Mouse (Mus musculus) frontal cortex, adult 2 months (tissue): ENCODE measurements around the gene Aipl1. TPM values are rescaled to one million over a fixed set of nuclear protein-coding genes. Genes with fewer than 3 reads are reported as not detected.

Experiments used
- DNase-seq, 2 experiments: peaks; one replicate each; pipeline ENCODE4 v3.0.0; 2022; ENCODE audit warnings: low spot score in 1 of 2; ENCODE audit errors: extremely low spot score in 1 of 2
- polyA plus RNA-seq: library from polyadenylated mRNA; depleted of rRNA; stranded (reverse); fragments of >200 nt; gene quantifications from 2 replicates; pipeline ENCODE4 v1.2.3, GENCODE M21; 2012; rRNA removed

Aipl1 gene
- polyA plus RNA-seq, result 0.36 and 0.38 TPM in 2 replicates

GRCm38 (mm10) chr11:72037409-72037808 lies at the start of gene Aipl1:
Gene Aipl1, minus strand, starts transcription at chr11:72037509.
- no peak for DNase-seq

- DNase-seq, result peak; percentile 63 to 79
Measured at GRCm38 (mm10) chr11:72086251-72087046, 49.1 kb upstream of the Aipl1 start.

GRCm38 (mm10) chr11:72084337-72084736 lies 47.0 kb upstream of the Aipl1 start:
- peak in 1 of 2 experiments; percentile 58 for DNase-seq

GRCm38 (mm10) chr11:72082601-72083000 lies 45.3 kb upstream of the Aipl1 start:
- no peak for DNase-seq

- DNase-seq, result no peak
Measured at GRCm38 (mm10) chr11:72080461-72080860, 43.2 kb upstream of the Aipl1 start.

GRCm38 (mm10) chr11:72078647-72079046 lies 41.3 kb upstream of the Aipl1 start:
- no peak for DNase-seq

GRCm38 (mm10) chr11:72078056-72078455 lies 40.7 kb upstream of the Aipl1 start:
- no peak for DNase-seq

DNA sequence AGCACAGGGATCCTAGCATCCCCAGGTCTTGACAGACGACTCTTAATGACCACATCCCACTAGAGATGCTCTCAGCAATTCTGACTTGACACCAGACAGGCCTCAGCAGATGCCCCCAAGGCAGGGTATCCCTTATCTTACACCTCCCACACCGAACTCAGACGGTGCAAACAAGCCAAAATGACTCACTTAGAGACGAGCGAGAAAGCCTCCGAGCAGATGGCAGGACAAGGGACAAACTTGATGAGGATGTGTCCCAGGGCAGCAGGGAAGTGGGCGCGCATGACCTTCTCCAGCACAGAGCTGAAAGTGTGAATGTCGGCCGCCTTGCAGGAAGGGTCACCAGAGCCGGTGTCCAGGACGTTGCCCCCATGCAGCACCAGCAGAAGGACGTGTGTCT lies 36.9 kb upstream of the Aipl1 start:
- DNase-seq, result peak in 1 of 2 experiments; percentile 44

DNA sequence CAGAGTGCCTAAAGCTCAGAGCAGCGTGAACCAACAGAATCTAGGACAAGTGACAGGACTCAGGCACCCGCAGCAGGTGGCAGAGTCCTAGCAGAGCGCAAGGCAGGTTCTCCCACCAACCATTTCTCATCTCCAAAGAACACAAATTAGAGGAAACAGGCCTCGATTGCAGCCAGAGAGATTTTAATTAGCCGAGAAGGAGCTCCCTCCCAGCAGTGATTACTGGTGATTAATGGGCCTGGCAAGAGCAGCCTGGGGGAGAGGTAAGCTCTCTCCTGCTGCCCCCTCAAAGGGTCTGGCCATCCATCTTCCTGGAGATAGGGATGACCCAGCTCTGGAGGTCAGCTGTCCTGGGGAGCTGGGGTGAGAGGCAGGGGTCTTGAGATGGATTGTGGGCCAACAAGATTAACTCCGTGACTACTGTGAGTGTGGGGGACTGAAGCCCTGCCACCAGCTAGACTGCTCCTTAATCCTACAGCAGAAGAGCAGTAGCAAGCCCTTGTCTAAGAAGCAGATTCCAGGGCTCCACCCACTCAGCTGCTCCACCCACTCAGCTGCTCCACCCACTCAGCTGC lies 35.1 kb upstream of the Aipl1 start:
- no peak for DNase-seq

DNA sequence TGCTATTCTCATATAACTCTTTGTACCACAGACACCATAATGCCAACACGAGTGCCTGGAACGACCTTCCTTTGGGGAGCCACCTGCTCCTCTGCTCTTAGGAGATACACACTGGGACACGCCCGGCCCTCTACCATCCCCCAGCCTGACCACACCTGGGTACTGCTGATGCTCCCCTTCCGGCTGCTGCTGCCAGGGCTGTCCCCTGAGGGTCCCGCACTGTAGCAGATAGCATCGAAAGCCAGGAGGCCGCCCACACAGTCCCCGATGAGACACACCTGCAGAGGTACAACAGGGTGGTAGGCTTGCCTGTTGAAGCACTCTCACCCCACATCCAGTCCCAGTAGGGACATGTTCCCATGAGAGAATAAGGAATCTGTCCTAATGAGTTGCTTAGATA lies 33.4 kb upstream of the Aipl1 start:
- DNase-seq, result no peak

DNA sequence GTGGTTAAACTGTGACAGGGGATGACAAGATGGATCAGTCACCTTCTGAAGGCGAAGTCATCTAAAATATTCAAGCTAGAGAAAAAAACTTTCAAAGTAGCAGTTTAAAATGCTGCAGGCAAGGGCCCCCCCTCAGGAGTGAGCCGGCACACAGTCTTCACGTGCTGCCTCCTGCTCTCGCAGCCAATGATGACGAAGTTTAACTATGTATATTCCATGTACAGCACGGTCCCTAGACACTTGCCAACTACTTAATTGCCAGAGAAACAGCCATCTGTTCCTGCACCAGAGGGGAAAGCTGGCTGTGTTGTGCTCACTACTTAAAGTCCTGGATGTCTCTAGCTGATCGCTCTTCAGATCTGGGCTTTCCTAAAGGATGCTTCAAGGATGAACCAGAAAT lies 30.7 kb upstream of the Aipl1 start:
- no peak for DNase-seq

- no peak for DNase-seq
Measured at GRCm38 (mm10) chr11:72067326-72067725, 30.0 kb upstream of the Aipl1 start.

DNA sequence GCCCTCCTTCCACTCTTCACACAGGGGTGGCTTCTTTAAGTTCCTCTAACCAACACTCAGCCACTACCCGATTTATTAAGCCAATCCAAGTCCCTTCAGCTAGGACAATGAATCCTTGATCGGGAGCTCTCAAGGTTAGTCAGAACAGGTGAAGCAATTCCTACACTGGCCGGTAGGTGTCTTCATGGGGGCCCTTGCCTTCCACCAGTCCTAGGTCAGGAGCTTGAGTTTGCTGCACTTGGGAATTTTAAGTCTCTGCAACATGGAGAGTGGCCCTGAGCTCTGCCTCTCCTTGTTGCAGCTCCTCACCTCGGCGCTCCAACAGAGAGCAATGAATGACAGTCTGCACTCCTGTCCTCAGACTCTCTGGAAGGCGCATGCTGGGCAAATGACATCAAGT lies 29.0 kb upstream of the Aipl1 start:
- DNase-seq, result no peak

- DNase-seq, result peak in 1 of 2 experiments; percentile 61
Measured at GRCm38 (mm10) chr11:72065103-72065502, 27.8 kb upstream of the Aipl1 start.

DNA sequence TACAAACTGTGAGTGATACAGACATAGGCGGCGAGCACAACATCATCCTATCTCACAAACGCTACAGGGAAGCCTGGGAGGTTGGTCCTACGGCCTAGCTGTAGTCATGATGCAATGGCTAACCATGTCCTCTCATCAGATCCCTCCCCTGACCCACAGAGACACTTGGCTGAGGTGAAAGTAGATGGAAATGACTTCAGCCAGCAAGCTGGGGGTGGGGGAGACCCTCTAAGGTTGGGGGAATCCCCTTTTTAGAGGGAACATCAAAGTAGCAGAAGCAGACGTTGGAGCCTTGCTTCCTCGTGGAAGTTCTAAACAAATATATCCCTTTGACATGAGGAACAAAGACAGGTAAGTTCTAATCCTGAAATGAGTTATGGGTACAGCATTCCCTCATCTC lies 27.1 kb upstream of the Aipl1 start:
- DNase-seq, result no peak

DNA sequence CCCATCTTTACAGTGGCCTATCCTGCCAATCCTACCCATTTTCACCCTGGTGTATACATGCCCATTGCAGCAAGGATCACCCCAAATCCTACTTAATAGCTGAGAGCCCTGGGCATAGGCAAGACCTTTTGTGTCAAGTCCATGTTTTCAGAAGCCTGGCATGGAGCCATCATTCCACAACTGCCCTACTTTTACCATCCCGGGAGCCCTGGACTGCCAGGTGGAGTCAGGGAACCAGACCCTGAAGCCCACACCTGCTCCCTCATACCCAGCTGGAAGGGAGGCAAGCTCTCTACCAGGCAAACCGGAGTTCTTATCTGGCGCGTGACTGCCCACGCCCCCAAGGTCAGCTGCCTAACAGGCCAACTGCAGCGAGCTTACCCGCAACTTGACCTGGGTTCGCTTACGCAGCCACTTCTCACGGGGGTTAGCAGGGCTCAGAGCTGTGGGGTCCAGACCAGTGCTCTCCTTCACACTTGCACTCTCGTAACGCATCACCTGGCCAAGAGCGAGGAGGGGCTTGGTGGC lies 23.8 kb upstream of the Aipl1 start:
- no peak for DNase-seq

DNA sequence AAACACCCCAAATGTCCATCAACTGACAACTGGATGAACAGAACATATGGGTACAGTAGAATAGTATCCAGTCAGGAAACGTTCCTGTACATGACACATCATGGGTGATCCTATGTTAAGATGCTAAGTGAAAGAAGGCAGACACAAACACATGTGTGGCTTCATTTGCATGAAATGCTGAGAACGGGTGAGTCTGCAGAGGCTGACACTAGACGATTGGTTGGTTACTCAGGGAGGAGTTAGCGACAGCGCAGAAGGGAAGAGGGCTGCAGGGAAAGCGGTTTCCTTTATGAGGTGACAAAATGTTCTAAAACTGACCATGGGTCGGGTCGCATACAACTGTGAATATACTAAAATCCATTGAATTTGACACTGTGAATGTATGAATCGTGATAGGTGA lies 23.1 kb upstream of the Aipl1 start:
- DNase-seq, result no peak

DNA sequence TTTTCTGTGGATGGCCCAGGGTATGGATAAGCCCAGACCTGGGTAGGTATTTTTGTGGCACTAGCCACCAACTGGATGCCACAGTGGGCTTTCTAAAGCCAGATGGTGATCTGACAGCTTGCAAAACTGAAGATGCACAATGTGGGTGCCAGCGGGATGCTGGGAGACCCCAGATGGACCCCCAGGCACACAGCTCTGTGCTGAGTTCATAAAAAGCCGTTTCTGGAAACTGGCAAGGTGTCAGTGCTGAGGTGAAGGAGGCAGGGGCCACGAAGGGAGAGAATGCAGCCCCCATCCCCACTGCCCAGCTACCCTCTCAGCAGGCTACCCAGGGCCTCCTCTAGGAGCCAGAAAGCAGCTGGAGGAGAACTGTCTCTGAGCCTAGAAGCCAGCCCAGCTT lies 19.9 kb upstream of the Aipl1 start:
- DNase-seq, result no peak

DNA sequence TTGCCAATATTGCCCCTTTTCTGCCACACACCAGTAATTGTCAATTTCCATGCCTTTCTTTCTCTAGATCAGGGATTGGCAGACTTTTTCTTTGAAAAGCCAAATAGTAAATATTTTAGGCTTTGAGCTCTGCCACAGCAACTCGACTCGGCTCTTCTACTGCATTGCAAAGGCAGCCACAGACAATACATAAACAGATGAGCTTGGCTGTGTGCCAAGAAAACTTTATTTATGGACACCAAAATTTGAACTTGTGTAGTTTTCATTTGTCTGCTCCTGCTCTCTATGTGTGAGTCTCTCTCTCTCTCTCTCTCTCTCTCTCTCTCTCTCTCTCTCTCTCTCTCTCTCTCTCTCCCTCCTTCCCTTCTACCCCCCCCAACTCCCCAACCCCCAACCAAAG lies 17.9 kb upstream of the Aipl1 start:
- DNase-seq, result no peak

GRCm38 (mm10) chr11:72052636-72053035 lies 15.3 kb upstream of the Aipl1 start:
- peak; percentile 55 to 89 for DNase-seq

GRCm38 (mm10) chr11:72052221-72052620 lies 14.9 kb upstream of the Aipl1 start:
- DNase-seq, result no peak
